Mouse (Mus musculus) embryonic fibroblast, embryonic 13.5 days (primary cell): ENCODE data around the gene Pced1b.

Experiments used
- CTCF ChIP-seq: IDR thresholded peaks from 2 replicates; pipeline ENCODE4 v1.5.1; 2011; ENCODE audit warnings: mild to moderate bottlenecking, control low read depth, low read length, moderate library complexity, borderline replicate concordance; ENCODE audit not compliant: insufficient read depth
- POLR2A ChIP-seq: IDR thresholded peaks from 2 replicates; pipeline ENCODE4 v1.6.1; 2011; ENCODE audit warnings: low read depth, mild to moderate bottlenecking, control low read depth, low read length, moderate library complexity

DNA sequence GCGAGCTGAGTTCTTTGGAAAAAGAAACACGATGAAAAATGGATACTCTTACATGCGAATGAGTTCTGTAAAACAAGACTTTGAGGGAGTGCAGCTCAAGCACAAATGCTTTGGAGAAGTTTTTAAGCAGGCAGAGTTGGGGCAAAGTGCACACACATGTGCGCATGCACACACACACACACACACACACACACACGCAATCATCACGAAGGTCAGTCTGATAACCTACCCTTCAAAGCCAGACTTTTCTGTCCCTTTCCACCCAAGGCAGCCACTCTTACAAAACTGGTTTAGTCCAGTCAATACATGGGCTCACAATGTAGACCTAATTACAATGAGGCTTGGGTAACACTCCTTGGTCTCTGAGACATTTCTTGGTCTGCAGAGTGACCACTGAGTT lies 12.8 kb upstream of the Pced1b start:
- TF ChIP-seq CTCF = no peak
- no peak for TF ChIP-seq POLR2A
